Mouse (Mus musculus) A20 (cell line): ENCODE measurements at regions not wholly inside any gene's neighbourhood (a gene's known extent, or its start where the extent isn't known, plus 50 kb on each side); places are given as distances from the start of the nearest gene placed in this dataset.
A peak's percentile ranks its signal among the peaks of the same experiment; 100 is the strongest.
"Not testable (repeated sequence)": the region's sequence is repeated elsewhere in the genome, so short reads cannot be mapped to it uniquely, and the experiment has no call there.

Source experiments
- DNase-seq: peaks from one replicate; pipeline ENCODE4 v3.0.0-alpha.2; 2011; ENCODE audit warnings: low read depth, low spot score

DNA sequence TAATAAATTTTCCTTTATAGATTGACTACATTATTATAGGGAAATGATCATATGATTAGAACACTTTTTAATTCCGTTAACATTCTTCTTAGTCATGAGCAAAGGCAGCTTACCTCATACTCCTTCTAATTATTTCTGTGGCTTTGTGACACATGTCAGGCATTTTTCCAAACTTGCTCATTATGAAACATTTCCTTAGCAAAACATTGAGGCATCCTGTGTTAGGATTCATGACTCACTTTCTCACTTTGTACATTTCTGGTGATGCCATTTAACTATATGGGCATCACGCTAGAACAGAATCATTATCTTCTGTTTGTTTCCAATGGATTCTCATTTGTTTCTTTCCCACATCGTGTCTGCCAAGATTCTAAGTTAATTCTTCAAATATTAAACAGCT, 621.3 kb downstream of the Tecrl start:
- no peak for DNase-seq

GRCm38 (mm10) chr5:82728240-82728639, 626.8 kb downstream of the Tecrl start:
- peak; percentile 41 for DNase-seq

GRCm38 (mm10) chr5:82727250-82728003, 627.6 kb downstream of the Tecrl start:
- DNase-seq, result no peak

GRCm38 (mm10) chr5:82715705-82716104, 639.3 kb downstream of the Tecrl start:
- DNase-seq, result no peak

GRCm38 (mm10) chr5:82699666-82700065, 655.3 kb downstream of the Tecrl start:
- not testable (repeated sequence) for DNase-seq

DNA sequence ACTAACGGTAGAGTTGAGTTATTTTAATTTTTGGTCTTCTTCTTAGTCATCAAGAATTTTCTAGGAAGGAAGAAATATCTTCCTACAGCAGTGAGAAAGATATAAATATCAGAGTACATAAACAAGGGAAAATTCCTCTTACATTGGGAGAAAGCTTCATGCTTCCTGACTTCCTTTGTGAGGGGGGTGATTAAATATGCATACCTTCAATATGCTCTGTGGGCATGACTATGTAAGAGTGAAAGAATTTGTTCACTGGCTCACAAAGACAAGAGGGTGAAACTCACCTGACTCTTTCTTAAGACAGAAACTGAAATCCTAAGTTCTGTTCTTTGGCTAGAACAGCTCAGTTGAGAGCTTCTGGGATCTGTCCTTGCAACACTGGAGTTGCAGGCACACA, 656.1 kb downstream of the Tecrl start:
- DNase-seq, result no peak

GRCm38 (mm10) chr5:82683437-82683836, 671.6 kb downstream of the Tecrl start:
- DNase-seq, result no peak

- no peak for DNase-seq
Observed at GRCm38 (mm10) chr5:82664121-82664520, 690.9 kb downstream of the Tecrl start.

DNA sequence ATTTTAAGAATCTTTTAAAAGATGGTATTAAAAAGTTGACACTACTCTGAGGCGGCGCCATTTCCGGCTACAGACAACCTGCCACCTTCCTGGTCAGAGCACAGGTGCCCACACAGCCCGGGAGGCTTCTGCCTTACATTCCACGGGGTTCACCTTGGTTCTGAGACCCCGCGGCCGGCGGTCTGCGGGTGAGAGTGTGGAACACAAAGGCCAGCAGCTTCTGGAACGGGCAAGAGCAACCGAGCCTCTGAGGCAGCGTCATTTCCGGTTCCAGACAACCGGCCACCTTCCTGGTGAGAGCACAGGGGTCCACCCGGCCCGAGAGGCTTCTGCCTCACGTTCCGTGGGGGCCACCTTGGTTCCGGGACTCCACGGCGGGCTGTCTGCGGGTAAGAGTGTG, 701.4 kb downstream of the Tecrl start:
- not testable (repeated sequence) for DNase-seq

DNA sequence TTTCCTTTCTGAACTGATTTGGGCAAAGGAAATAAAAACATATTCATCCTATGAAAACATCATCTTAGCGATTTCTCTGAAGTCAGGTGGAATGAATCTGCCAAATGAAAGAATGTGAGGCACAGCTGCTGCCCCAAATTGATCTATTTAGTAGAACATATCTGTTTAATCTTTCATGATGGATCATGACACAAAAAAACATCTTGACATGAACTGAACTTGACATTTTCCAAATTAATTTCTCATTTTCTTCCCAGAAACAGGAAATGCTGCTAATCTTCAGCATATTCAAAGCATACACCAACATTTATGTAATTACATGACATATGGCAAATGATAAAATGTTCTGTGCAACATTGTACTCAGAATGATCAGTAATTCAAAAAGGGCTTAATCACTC, 734.9 kb downstream of the Tecrl start:
- DNase-seq, result no peak
